Mouse (Mus musculus) forebrain, embryonic 15.5 days (tissue): Measurements from ENCODE around the gene Serpinf2. TPM values are rescaled to one million over a fixed set of nuclear protein-coding genes. Genes with fewer than 3 reads are reported as not detected.
"Not testable (repeated sequence)": the region's sequence is repeated elsewhere in the genome, so short reads cannot be mapped to it uniquely, and the experiment has no call there.

Experiments used
- ATAC-seq: fragments of 200-750 bp; cut with Nextera tagmentation; replicated peaks from 2 replicates; pipeline ENCODE4 v1.8.0; 2017; ENCODE audit warnings: mild to moderate bottlenecking, moderate TSS enrichment, moderate library complexity
- H3K27ac ChIP-seq: fragments of 300-500 bp; sonication (generic); replicated peaks from 2 replicates; pipeline ENCODE4 v1.5.1; 2015; ENCODE audit warnings: mild to moderate bottlenecking, inconsistent platforms
- H3K27me3 ChIP-seq: fragments of 300-500 bp; sonication (generic); 2 replicates; pipeline ENCODE4 v1.6.1; 2015; ENCODE audit warnings: inconsistent platforms
- H3K36me3 ChIP-seq: fragments of 300-500 bp; sonication (generic); 2 replicates; pipeline ENCODE4 v1.6.1; 2015; ENCODE audit warnings: mild to moderate bottlenecking, inconsistent platforms
- H3K4me1 ChIP-seq: fragments of 300-500 bp; sonication (generic); 2 replicates; pipeline ENCODE4 v1.6.1; 2015; ENCODE audit warnings: inconsistent platforms
- H3K4me2 ChIP-seq: fragments of 300-500 bp; sonication (generic); replicated peaks from 2 replicates; pipeline ENCODE4 v1.6.1; 2015; ENCODE audit warnings: mild to moderate bottlenecking, inconsistent platforms
- H3K4me3 ChIP-seq: fragments of 300-500 bp; sonication (generic); 2 replicates; pipeline ENCODE4 v1.5.1; 2015; ENCODE audit warnings: mild to moderate bottlenecking, inconsistent platforms
- H3K9ac ChIP-seq: fragments of 300-500 bp; sonication (generic); replicated peaks from 2 replicates; pipeline ENCODE4 v1.6.1; 2015; ENCODE audit warnings: mild to moderate bottlenecking, inconsistent platforms
- H3K9me3 ChIP-seq: fragments of 300-500 bp; sonication (generic); 2 replicates; pipeline ENCODE4 v1.6.1; 2016; ENCODE audit warnings: inconsistent platforms
- WGBS: fragments of 180-500 bp; shearing (Covaris S2); methylation state at CpG from one replicate; pipeline ENCODE4 v1.1.7; 2015; ENCODE audit warnings: mixed read lengths; 5-methylcytosine and 5-hydroxymethylcytosine counted together
- microRNA counts: library from miRNA; unstranded; fragments of <30 nt; microRNA quantifications from one replicate; lab custom pipeline; 2016
- microRNA-seq: library from miRNA; unstranded; fragments of <30 nt; microRNA quantifications from one replicate; pipeline ENCODE4, GENCODE M21; 2016
- polyA plus RNA-seq: library from polyadenylated mRNA; unstranded; fragments of >200 nt; fragmentation: Nextera tagmentation; extraction: Ambion mirVana; gene quantifications from 2 replicates; pipeline ENCODE4 v1.2.1, GENCODE M21; 2015

Gene Serpinf2
- polyA plus RNA-seq, 1 experiment from 2014 or later, result not detected

GRCm38 (mm10) chr11:75403301-75404052, 35.9 kb downstream of the Serpinf2 start:
- Histone ChIP-seq H3K27me3 (no peaks in the 10 kb centered on the region), H3K27ac (no peak overlapping the region), H3K4me2 (no peak overlapping the region), H3K4me1 (no peaks in the 10 kb centered on the region), H3K36me3 (no peaks in the 10 kb centered on the region), H3K9me3 (no peaks in the 10 kb centered on the region), H3K4me3 (no peak overlapping the region), H3K9ac (no peak overlapping the region)
- WGBS, result 79% methylated on average over 6 of the region's 6 CpGs
- ATAC-seq, result no peak

GRCm38 (mm10) chr11:75402271-75402690, 37.1 kb downstream of the Serpinf2 start:
- H3K4me1 ChIP-seq, result peaks cover 11% of the 10 kb centered on the region; the same call in 1 of the 2 replicates
- H3K36me3 ChIP-seq, result no peaks in the 10 kb centered on the region
- no peaks in the 10 kb centered on the region for H3K9me3 ChIP-seq
- no peak overlapping the region for H3K4me3 ChIP-seq
- no peak overlapping the region for H3K4me2 ChIP-seq
- WGBS, result 65% methylated on average over 5 of the region's 5 CpGs
- H3K27me3 ChIP-seq, result no peaks in the 10 kb centered on the region
- H3K9ac ChIP-seq, result no peak overlapping the region
- no peak overlapping the region for H3K27ac ChIP-seq
- ATAC-seq, result 0 out of 2 replicates have a peak, but pooled peaks have one; percentile 38

- Histone ChIP-seq H3K4me2 (no peak overlapping the region), H3K9ac (no peak overlapping the region), H3K27ac (peak overlapping the region; percentile 41), H3K4me3 (no peak overlapping the region), H3K9me3 (no peaks in the 10 kb centered on the region), H3K36me3 (no peaks in the 10 kb centered on the region), H3K4me1 (peaks cover 11% of the 10 kb centered on the region; the same call in 1 of the 2 replicates), H3K27me3 (no peaks in the 10 kb centered on the region)
- ATAC-seq, result no peak
- WGBS, result 54% methylated on average over 9 of the region's 9 CpGs
These were observed 39.3 kb downstream of the Serpinf2 start for GRCm38 (mm10) chr11:75400099-75400498.

GRCm38 (mm10) chr11:75399411-75399841, 40.0 kb downstream of the Serpinf2 start:
- ATAC-seq, result no peak
- Histone ChIP-seq H3K9ac (no peak overlapping the region), H3K9me3 (no peaks in the 10 kb centered on the region), H3K4me3 (no peak overlapping the region), H3K27ac (peak overlapping the region; percentile 41; the same call in 1 of the 2 replicates), H3K27me3 (no peaks in the 10 kb centered on the region), H3K36me3 (no peaks in the 10 kb centered on the region), H3K4me1 (peaks cover 11% of the 10 kb centered on the region; the same call in 1 of the 2 replicates), H3K4me2 (no peak overlapping the region)
- whole genome bisulfite sequencing, result 82% methylated on average over 11 of the region's 11 CpGs

GRCm38 (mm10) chr11:75397452-75397851, 41.9 kb downstream of the Serpinf2 start:
- H3K9ac ChIP-seq, result no peak overlapping the region
- no peaks in the 10 kb centered on the region for H3K27me3 ChIP-seq
- H3K27ac ChIP-seq, result peak overlapping the region; percentile 57
- H3K4me1 ChIP-seq, result peaks cover 11% of the 10 kb centered on the region; the same call in 1 of the 2 replicates
- WGBS, result 50% methylated on average over 7 of the region's 7 CpGs
- H3K4me2 ChIP-seq, result no peak overlapping the region
- H3K36me3 ChIP-seq, result no peaks in the 10 kb centered on the region
- no peak for ATAC-seq
- H3K9me3 ChIP-seq, result no peaks in the 10 kb centered on the region
- no peak overlapping the region for H3K4me3 ChIP-seq

GRCm38 (mm10) chr11:75395611-75396010, 43.8 kb downstream of the Serpinf2 start:
- no peak overlapping the region for H3K9ac ChIP-seq
- ATAC-seq, result no peak
- H3K36me3 ChIP-seq, result no peaks in the 10 kb centered on the region
- 83% methylated on average over 1 of the region's 1 CpGs for WGBS
- H3K4me2 ChIP-seq, result no peak overlapping the region
- no peak overlapping the region for H3K27ac ChIP-seq
- no peaks in the 10 kb centered on the region for H3K27me3 ChIP-seq
- no peaks in the 10 kb centered on the region for H3K9me3 ChIP-seq
- H3K4me1 ChIP-seq, result peaks cover 11% of the 10 kb centered on the region; the same call in 1 of the 2 replicates
- no peak overlapping the region for H3K4me3 ChIP-seq

GRCm38 (mm10) chr11:75383529-75383928, 55.9 kb downstream of the Serpinf2 start:
- H3K9ac ChIP-seq, H3K36me3 ChIP-seq, H3K27me3 ChIP-seq, H3K4me3 ChIP-seq, H3K4me2 ChIP-seq, H3K27ac ChIP-seq, H3K4me1 ChIP-seq, H3K9me3 ChIP-seq, ATAC-seq: not testable (repeated sequence)
- WGBS, result 55% methylated on average over 3 of the region's 3 CpGs

MicroRNAs within 50 kb of the gene (microRNA counts, 519-probe panel; counts per million panel counts)
- microRNA mmu-miR-22 (lab: Ali Mortazavi, UCI), result 3,763 counts per million, percentile 90 among the panel's probes with 10 or more counts

Small RNAs within 50 kb of the gene (microRNA-seq; reads per million reads assigned to microRNA genes)
- 2,767 reads per million, percentile 86 among the genes with 10 or more reads in this experiment for gene Mir22

Other genes with a start within 250 kb of the Serpinf2 start
- 14.8 and 16.2 TPM in 2 replicates for gene Dph1, start 248.3 kb downstream of the Serpinf2 start, polyA plus RNA-seq
- gene Rtn4rl1, start 245.8 kb downstream of the Serpinf2 start, polyA plus RNA-seq, result 5.6 and 6.9 TPM in 2 replicates
- 67.0 and 71.6 TPM in 2 replicates for gene Rpa1, start 91.3 kb downstream of the Serpinf2 start, polyA plus RNA-seq
- gene Smyd4, start 91.2 kb downstream of the Serpinf2 start, polyA plus RNA-seq, result 17.0 and 17.4 TPM in 2 replicates
- gene Serpinf1, start 16.9 kb downstream of the Serpinf2 start, polyA plus RNA-seq, result 21.4 and 27.2 TPM in 2 replicates
- gene Wdr81, start 15.1 kb upstream of the Serpinf2 start, polyA plus RNA-seq, result 7.7 and 8.2 TPM in 2 replicates
- gene Tlcd2, start 22.1 kb upstream of the Serpinf2 start, polyA plus RNA-seq, result 0.95 and 1.3 TPM in 2 replicates
- gene Prpf8, start 47.2 kb upstream of the Serpinf2 start, polyA plus RNA-seq, result 55.0 and 58.3 TPM in 2 replicates
- gene Rilp, start 70.5 kb upstream of the Serpinf2 start, polyA plus RNA-seq, result 0.71 and 0.72 TPM in 2 replicates
- 3.1 and 3.3 TPM in 2 replicates for gene Scarf1, start 73.9 kb upstream of the Serpinf2 start, polyA plus RNA-seq
- gene Slc43a2, start 92.1 kb upstream of the Serpinf2 start, polyA plus RNA-seq, result 12.1 and 12.6 TPM in 2 replicates
- 92.4 and 97.7 TPM in 2 replicates for gene Pitpna, start 148.5 kb upstream of the Serpinf2 start, polyA plus RNA-seq
- 47.2 and 47.4 TPM in 2 replicates for gene Inpp5k, start 191.4 kb upstream of the Serpinf2 start, polyA plus RNA-seq
- gene Myo1c, start 210.9 kb upstream of the Serpinf2 start, polyA plus RNA-seq, result 9.2 and 11.1 TPM in 2 replicates
- 125 and 131 TPM in 2 replicates for gene Crk, start 239.7 kb upstream of the Serpinf2 start, polyA plus RNA-seq